Mouse (Mus musculus) liver, embryonic 13.5 days (tissue): ENCODE results near the gene Cpne1. TPM values are rescaled to one million over a fixed set of nuclear protein-coding genes. Genes with fewer than 3 reads are reported as not detected.
"Not testable (repeated sequence)": the region's sequence is repeated elsewhere in the genome, so short reads cannot be mapped to it uniquely, and the experiment has no call there.

Source experiments
- ATAC-seq: fragments of 200-750 bp; cut with Nextera tagmentation; 2 replicates; pipeline ENCODE4 v1.8.0; 2017; ENCODE audit warnings: low read depth, mild to moderate bottlenecking, moderate number of reproducible peaks, moderate library complexity
- DNase-seq: peaks from one replicate; pipeline ENCODE4 v3.0.0; 2022
- H3K27ac ChIP-seq: fragments of 300-500 bp; sonication (generic); 2 replicates; pipeline ENCODE4 v1.5.1; 2015; ENCODE audit warnings: moderate library complexity, mild to moderate bottlenecking, inconsistent platforms
- H3K27me3 ChIP-seq: fragments of 300-500 bp; sonication (generic); 2 replicates; pipeline ENCODE4 v1.6.1; 2015; ENCODE audit warnings: mild to moderate bottlenecking, inconsistent platforms
- H3K36me3 ChIP-seq: fragments of 300-500 bp; sonication (generic); 2 replicates; pipeline ENCODE4 v1.6.1; 2015; ENCODE audit warnings: mild to moderate bottlenecking, inconsistent platforms
- H3K4me1 ChIP-seq: fragments of 300-500 bp; sonication (generic); replicated peaks from 2 replicates; pipeline ENCODE4 v1.6.1; 2015; ENCODE audit warnings: inconsistent platforms
- H3K4me2 ChIP-seq: fragments of 300-500 bp; sonication (generic); 2 replicates; pipeline ENCODE4 v1.6.1; 2015; ENCODE audit warnings: inconsistent platforms, mild to moderate bottlenecking, moderate library complexity
- H3K4me3 ChIP-seq: fragments of 300-500 bp; sonication (generic); replicated peaks from 2 replicates; pipeline ENCODE4 v1.5.1; 2015; ENCODE audit warnings: mild to moderate bottlenecking, inconsistent platforms
- H3K9ac ChIP-seq: fragments of 300-500 bp; sonication (generic); 2 replicates; pipeline ENCODE4 v1.6.1; 2015; ENCODE audit warnings: mild to moderate bottlenecking, inconsistent platforms
- H3K9me3 ChIP-seq: fragments of 300-500 bp; sonication (generic); replicated peaks from 2 replicates; pipeline ENCODE4 v1.6.1; 2016; ENCODE audit warnings: inconsistent platforms
- WGBS: fragments of 180-500 bp; shearing (Covaris S2); methylation state at CpG from one replicate; pipeline ENCODE4 v1.1.7; 2015; ENCODE audit not compliant: insufficient replicate concordance; 5-methylcytosine and 5-hydroxymethylcytosine counted together
- polyA plus RNA-seq: library from polyadenylated mRNA; unstranded; fragments of >200 nt; fragmentation: Nextera tagmentation; extraction: Ambion mirVana; gene quantifications from 2 replicates; pipeline ENCODE4 v1.2.1, GENCODE M21; 2015

Gene Cpne1
- polyA plus RNA-seq, 1 experiment from 2014 or later = 26.9 TPM

- Histone ChIP-seq H3K27ac (no peak within 1 kb of the TSS), H3K9ac (no peak within 1 kb of the TSS)
Observed at GRCm38 (mm10) chr2:156126992-156127391, 15.2 kb upstream of the Cpne1 start, which contains the start of gene Gm28036. Gm28036 (minus strand) TSS chr2:156127092.

GRCm38 (mm10) chr2:156123731-156124130 is 12.0 kb upstream of the Cpne1 start:
- H3K9ac ChIP-seq = no peak overlapping the region
- H3K36me3 ChIP-seq = peaks cover 48% of the 10 kb centered on the region
- ATAC-seq (no peak), DNase-seq (no peak)
- no peaks in the 10 kb centered on the region for H3K4me1 ChIP-seq
- H3K9me3 ChIP-seq = no peaks in the 10 kb centered on the region
- H3K4me3 ChIP-seq = no peak overlapping the region
- no peak overlapping the region for H3K27ac ChIP-seq
- WGBS = 82% methylated on average over 5 of the region's 5 CpGs
- no peaks in the 10 kb centered on the region for H3K27me3 ChIP-seq
- H3K4me2 ChIP-seq = no peak overlapping the region

More at GRCm38 (mm10) chr2:156126992-156127391, 15.2 kb upstream of the Cpne1 start, which contains the start of gene Gm28036:
- Histone ChIP-seq H3K4me1 (no peaks in the 10 kb centered on the region), H3K27me3 (no peaks in the 10 kb centered on the region), H3K4me3 (no peak within 1 kb of the TSS), H3K9me3 (no peaks in the 10 kb centered on the region), H3K36me3 (peaks cover 63% of the 10 kb centered on the region), H3K4me2 (no peak within 1 kb of the TSS)
- DNase-seq = no peak
- WGBS = 92% methylated on average over 5 of the region's 5 CpGs
- ATAC-seq = no peak

- no peaks in the 10 kb centered on the region for H3K4me1 ChIP-seq
- H3K4me2 ChIP-seq = no peak overlapping the region
- no peak overlapping the region for H3K9ac ChIP-seq
- H3K36me3 ChIP-seq = peaks cover 14% of the 10 kb centered on the region
- H3K27me3 ChIP-seq = no peaks in the 10 kb centered on the region
- no peak overlapping the region for H3K27ac ChIP-seq
- no peak for DNase-seq
- no peak overlapping the region for H3K4me3 ChIP-seq
- ATAC-seq = no peak
- H3K9me3 ChIP-seq = no peaks in the 10 kb centered on the region
Observed at GRCm38 (mm10) chr2:156119566-156119965, 7.8 kb upstream of the Cpne1 start.

- H3K27ac ChIP-seq, H3K9me3 ChIP-seq, H3K27me3 ChIP-seq, DNase-seq, H3K36me3 ChIP-seq, ATAC-seq: not testable (repeated sequence)
- H3K9ac ChIP-seq = peak overlapping the region; percentile 90
- peaks cover 31% of the 10 kb centered on the region for H3K4me1 ChIP-seq
- peak overlapping the region; percentile 87 for H3K4me2 ChIP-seq
- WGBS = 16% methylated on average over 5 of the region's 5 CpGs
- peak overlapping the region; percentile 89 for H3K4me3 ChIP-seq
Observed at GRCm38 (mm10) chr2:156112080-156112423, 287 bp upstream of the Cpne1 start.

- ATAC-seq (peak; percentile 73), DNase-seq (peak; percentile 28)
- no peaks in the 10 kb centered on the region for H3K9me3 ChIP-seq
- H3K9ac ChIP-seq = peak overlapping the region; percentile 90
- no peaks in the 10 kb centered on the region for H3K27me3 ChIP-seq
- H3K36me3 ChIP-seq = peaks cover 9% of the 10 kb centered on the region
- peak overlapping the region; percentile 87 for H3K4me2 ChIP-seq
- peak overlapping the region; percentile 82 for H3K27ac ChIP-seq
- H3K4me3 ChIP-seq = peak overlapping the region; percentile 89
- peaks cover 31% of the 10 kb centered on the region for H3K4me1 ChIP-seq
- WGBS = under 1% methylated on average over 16 of the region's 16 CpGs
Observed at GRCm38 (mm10) chr2:156110627-156111357, 973 bp downstream of the Cpne1 start.

- Histone ChIP-seq H3K27me3 (no peaks in the 10 kb centered on the region), H3K9me3 (no peaks in the 10 kb centered on the region), H3K4me1 (no peaks in the 10 kb centered on the region; the same call in 1 of the 2 replicates), H3K27ac (no peak overlapping the region), H3K36me3 (peaks cover 32% of the 10 kb centered on the region), H3K9ac (no peak overlapping the region), H3K4me2 (no peak overlapping the region), H3K4me3 (no peak overlapping the region)
- no peak for ATAC-seq
- DNase-seq = no peak
- 81% methylated on average over 5 of the region's 5 CpGs for WGBS
Observed at GRCm38 (mm10) chr2:156091926-156092325, 19.8 kb downstream of the Cpne1 start.

GRCm38 (mm10) chr2:156089799-156090198 is 22.0 kb downstream of the Cpne1 start:
- H3K9ac ChIP-seq = no peak overlapping the region
- no peak for ATAC-seq
- no peaks in the 10 kb centered on the region for H3K27me3 ChIP-seq
- H3K4me3 ChIP-seq = no peak overlapping the region
- WGBS = 93% methylated on average over 1 of the region's 1 CpGs
- no peak for DNase-seq
- H3K36me3 ChIP-seq = peaks cover 13% of the 10 kb centered on the region
- no peak overlapping the region for H3K27ac ChIP-seq
- H3K9me3 ChIP-seq = no peaks in the 10 kb centered on the region
- no peaks in the 10 kb centered on the region; the same call in 1 of the 2 replicates for H3K4me1 ChIP-seq
- no peak overlapping the region for H3K4me2 ChIP-seq

GRCm38 (mm10) chr2:156087391-156088110 is 24.2 kb downstream of the Cpne1 start:
- no peaks in the 10 kb centered on the region for H3K27me3 ChIP-seq
- H3K9ac ChIP-seq = no peak overlapping the region
- peaks cover 13% of the 10 kb centered on the region for H3K36me3 ChIP-seq
- H3K4me1 ChIP-seq = peaks cover 10% of the 10 kb centered on the region
- no peak overlapping the region for H3K4me3 ChIP-seq
- DNase-seq (no peak), ATAC-seq (no peak)
- no peak overlapping the region for H3K27ac ChIP-seq
- no peak overlapping the region for H3K4me2 ChIP-seq
- H3K9me3 ChIP-seq = no peaks in the 10 kb centered on the region
- WGBS = 70% methylated on average over 7 of the region's 7 CpGs

GRCm38 (mm10) chr2:156084541-156084940 is 27.2 kb downstream of the Cpne1 start:
- H3K4me3 ChIP-seq = no peak overlapping the region
- no peak overlapping the region for H3K27ac ChIP-seq
- WGBS = 81% methylated on average over 3 of the region's 3 CpGs
- no peak overlapping the region for H3K4me2 ChIP-seq
- no peaks in the 10 kb centered on the region for H3K9me3 ChIP-seq
- no peak for DNase-seq
- no peaks in the 10 kb centered on the region for H3K27me3 ChIP-seq
- peaks cover 12% of the 10 kb centered on the region for H3K4me1 ChIP-seq
- no peak for ATAC-seq
- no peak overlapping the region for H3K9ac ChIP-seq
- H3K36me3 ChIP-seq = peaks cover 2% of the 10 kb centered on the region

- ATAC-seq = no peak
- Histone ChIP-seq H3K4me1 (peaks cover 12% of the 10 kb centered on the region), H3K27ac (no peak overlapping the region), H3K9ac (no peak overlapping the region), H3K4me3 (no peak overlapping the region), H3K9me3 (no peaks in the 10 kb centered on the region), H3K27me3 (no peaks in the 10 kb centered on the region), H3K4me2 (no peak overlapping the region), H3K36me3 (peaks cover 38% of the 10 kb centered on the region)
- 83% methylated on average over 7 of the region's 7 CpGs for WGBS
- no peak for DNase-seq
Observed at GRCm38 (mm10) chr2:156080391-156080790, 31.4 kb downstream of the Cpne1 start.

GRCm38 (mm10) chr2:156079674-156080073 is 32.1 kb downstream of the Cpne1 start:
- no peak overlapping the region for H3K27ac ChIP-seq
- H3K4me1 ChIP-seq = peaks cover 12% of the 10 kb centered on the region
- no peaks in the 10 kb centered on the region for H3K27me3 ChIP-seq
- WGBS = 64% methylated on average over 4 of the region's 4 CpGs
- no peak overlapping the region for H3K4me2 ChIP-seq
- no peak overlapping the region for H3K4me3 ChIP-seq
- no peak overlapping the region for H3K9ac ChIP-seq
- no peak for DNase-seq
- ATAC-seq = no peak
- H3K9me3 ChIP-seq = no peaks in the 10 kb centered on the region
- peaks cover 45% of the 10 kb centered on the region for H3K36me3 ChIP-seq
